Mouse (Mus musculus) cerebellum, adult 9-11 months (tissue): ENCODE measurements around the gene 1700013H16Rik.
"Not testable (repeated sequence)": the region's sequence is repeated elsewhere in the genome, so short reads cannot be mapped to it uniquely, and the experiment has no call there.

Experiments used
- DNase-seq: peaks from one replicate; pipeline ENCODE4 v3.0.0; 2022

Gene 1700013H16Rik

GRCm38 (mm10) chrX:53757736-53758135 lies at the start of gene 1700013H16Rik:
TSS of gene 1700013H16Rik (minus strand) at chrX:53757831.
- DNase-seq, result no peak

DNA sequence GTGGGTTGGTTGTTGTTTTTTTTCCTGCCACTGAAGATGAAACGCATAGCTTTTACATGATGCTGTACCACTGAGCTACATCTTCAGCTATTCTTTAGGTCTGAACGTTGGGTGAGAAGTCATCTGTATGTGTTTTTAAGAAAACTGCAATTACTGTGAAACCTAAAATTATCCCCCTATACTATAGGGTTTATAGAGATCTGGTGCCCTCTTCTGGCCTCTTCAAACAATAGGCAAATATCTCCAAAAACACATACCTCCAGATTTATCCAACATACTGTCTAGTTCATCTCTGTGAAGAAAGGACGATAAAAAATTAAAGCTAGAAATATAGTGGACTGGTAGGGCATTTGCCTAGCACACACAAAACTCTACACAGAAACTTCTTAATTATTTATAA lies 41.4 kb upstream of the 1700013H16Rik start:
- no peak for DNase-seq

DNA sequence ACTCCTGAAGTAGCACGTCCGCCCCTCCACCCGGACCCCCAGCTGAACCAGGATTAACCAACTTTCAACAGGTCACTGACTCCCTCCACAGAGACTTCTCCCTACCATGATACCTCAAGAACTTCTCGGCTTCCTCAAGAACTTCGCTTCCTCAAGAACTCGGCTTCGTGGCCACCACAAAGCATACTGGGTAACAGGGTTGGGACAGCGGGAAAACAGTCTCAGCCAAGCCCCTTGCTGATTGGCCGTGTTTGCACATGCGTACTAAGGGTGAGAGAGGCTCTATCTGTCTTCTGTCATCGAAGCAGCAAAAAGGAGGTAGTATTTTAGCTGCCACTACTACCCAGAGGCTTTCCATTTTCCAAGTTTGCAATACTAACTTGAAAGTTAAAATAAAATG lies 39.9 kb upstream of the 1700013H16Rik start, which contains the start of gene Xlr:
Xlr (minus strand) TSS at position 188 of the 400 bp plus-strand sequence.
- DNase-seq, result not testable (repeated sequence)

- DNase-seq, result no peak
Observed at GRCm38 (mm10) chrX:53776276-53776675, 18.6 kb upstream of the 1700013H16Rik start, which contains the start of gene Zfp36l3. TSS of gene Zfp36l3 (minus strand) at chrX:53776394.

DNA sequence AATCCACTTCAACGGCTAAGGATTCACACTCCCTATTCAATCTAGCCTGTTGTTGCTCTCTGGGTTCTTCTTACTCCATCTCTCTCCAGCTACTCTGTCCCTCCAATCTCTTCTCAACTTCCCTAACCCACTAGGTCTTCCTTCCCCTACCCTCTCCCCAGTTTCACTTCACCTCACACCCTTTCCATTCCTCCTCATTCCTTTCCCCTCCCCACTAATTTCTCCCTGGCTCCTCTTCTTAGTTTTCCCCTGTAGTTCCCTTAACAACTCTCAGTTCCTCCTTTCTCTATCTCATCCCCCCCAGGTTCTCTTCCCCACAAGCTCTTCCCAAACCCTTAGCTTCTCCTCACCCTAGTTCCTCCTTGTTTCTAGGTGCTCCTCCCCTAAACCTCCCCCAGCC lies 4.8 kb downstream of the 1700013H16Rik start:
- no peak for DNase-seq

DNA sequence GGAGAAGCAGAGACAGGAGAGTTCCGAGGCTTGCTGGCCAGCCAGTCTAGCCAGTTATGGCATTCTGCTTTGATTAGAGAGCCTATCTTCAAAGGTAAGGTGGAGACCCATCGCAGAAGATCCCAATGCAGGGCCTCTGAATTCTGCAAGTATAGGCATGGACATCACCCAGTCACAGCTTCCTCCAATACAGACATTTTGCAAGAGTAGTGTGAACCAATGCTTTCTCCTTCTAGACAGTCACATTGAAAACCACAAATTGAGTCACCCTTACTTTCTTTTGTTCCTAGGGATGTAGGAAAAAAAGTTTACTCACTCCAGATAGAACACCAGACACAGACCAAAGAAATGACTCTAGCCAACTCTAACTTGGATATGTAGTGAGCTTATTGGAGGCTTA lies 28.7 kb downstream of the 1700013H16Rik start:
- DNase-seq, result no peak

DNA sequence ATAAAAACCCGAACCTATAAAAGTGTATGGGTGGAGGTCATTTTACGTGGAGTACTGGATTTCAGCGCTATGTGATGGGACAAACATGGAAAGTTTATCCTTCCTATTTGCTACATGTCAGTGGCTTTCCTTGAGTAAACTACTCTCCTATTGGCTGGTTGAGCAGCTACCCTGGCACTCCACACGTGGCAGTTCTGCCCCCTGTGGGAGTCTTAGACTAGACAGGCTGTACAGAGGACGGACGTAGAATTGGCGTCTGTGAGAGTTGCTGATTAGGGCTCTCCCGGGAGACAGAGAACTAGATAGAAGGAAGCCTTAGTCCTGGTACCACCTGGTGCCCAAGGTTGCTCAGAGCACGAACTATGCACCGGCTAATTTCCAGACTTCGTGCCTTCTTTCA lies 33.0 kb downstream of the 1700013H16Rik start, which contains the start of gene 4930502E18Rik:
4930502E18Rik (plus strand) TSS at position 231 of the 400 bp plus-strand sequence.
- no peak for DNase-seq

- DNase-seq, result peak; percentile 80
Observed at GRCm38 (mm10) chrX:53716323-53717182, 41.1 kb downstream of the 1700013H16Rik start.

GRCm38 (mm10) chrX:53715942-53716322 lies 41.7 kb downstream of the 1700013H16Rik start:
- DNase-seq, result no peak

DNA sequence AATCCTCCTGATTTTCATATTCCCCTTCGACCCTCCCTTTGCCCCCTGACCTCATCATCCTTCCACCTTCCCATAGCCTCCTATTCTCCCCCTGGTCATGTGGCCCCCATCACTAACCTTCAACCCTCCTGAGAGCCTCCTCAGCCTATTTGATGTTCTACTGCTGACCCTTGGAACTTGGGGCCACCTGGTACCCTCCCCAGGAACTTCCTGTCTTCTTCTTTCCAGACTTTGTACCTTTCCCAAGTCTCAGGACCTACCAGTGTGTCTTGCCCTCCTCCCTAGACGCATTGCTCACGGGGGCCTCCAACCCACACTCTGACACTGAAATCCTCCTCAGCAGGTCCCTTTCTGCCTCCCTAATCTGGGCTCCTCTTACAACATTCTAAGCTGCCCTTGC lies 55.0 kb downstream of the 1700013H16Rik start:
- DNase-seq, result no peak

GRCm38 (mm10) chrX:53699225-53699624 lies 58.4 kb downstream of the 1700013H16Rik start:
- no peak for DNase-seq

- DNase-seq, result no peak
Observed at GRCm38 (mm10) chrX:53694008-53694777, 63.4 kb downstream of the 1700013H16Rik start.

GRCm38 (mm10) chrX:53693141-53693540 lies 64.5 kb downstream of the 1700013H16Rik start:
- DNase-seq, result no peak
